Mouse (Mus musculus) stomach, postnatal 0 days (tissue): ENCODE results near the gene Zfp850.

Experiments
- CTCF ChIP-seq: IDR thresholded peaks from 2 replicates; pipeline ENCODE4 v1.5.1; 2016; ENCODE audit warnings: antibody characterized with exemption, low read depth, mild to moderate bottlenecking, moderate library complexity
- EP300 ChIP-seq: optimal IDR thresholded peaks from 2 replicates; pipeline ENCODE3; 2016; ENCODE audit warnings: antibody characterized with exemption

GRCm38 (mm10) chr7:28053046-28053930 lies 39.4 kb upstream of the Zfp850 start:
- TF ChIP-seq CTCF, result no peak
- no peak for TF ChIP-seq EP300
